Mouse (Mus musculus) ovary, postnatal 10 days (tissue): ENCODE measurements at regions not wholly inside any gene's neighbourhood (a gene's known extent, or its start where the extent isn't known, plus 50 kb on each side); places are given as distances from the start of the nearest gene placed in this dataset.
"Not testable (repeated sequence)": the region's sequence is repeated elsewhere in the genome, so short reads cannot be mapped to it uniquely, and the experiment has no call there.

Source experiments
- DNase-seq: peaks from one replicate; pipeline ENCODE4 v3.0.0; 2022; ENCODE audit warnings: low spot score

GRCm38 (mm10) chr1:161728546-161729206, 59.6 kb downstream of the Fasl start:
- DNase-seq = no peak

- not testable (repeated sequence) for DNase-seq
Observed at GRCm38 (mm10) chr1:161727357-161727756, 60.9 kb downstream of the Fasl start.

GRCm38 (mm10) chr1:161726098-161726497, 62.2 kb downstream of the Fasl start:
- not testable (repeated sequence) for DNase-seq

- DNase-seq = no peak
Observed at GRCm38 (mm10) chr1:161719876-161720275, 68.4 kb downstream of the Fasl start.

GRCm38 (mm10) chr1:161718254-161718653, 70.0 kb downstream of the Fasl start:
- no peak for DNase-seq

- no peak for DNase-seq
Observed at GRCm38 (mm10) chr1:161712918-161713317, 75.4 kb downstream of the Fasl start.

- DNase-seq = no peak
Observed at GRCm38 (mm10) chr1:161712283-161712682, 76.0 kb downstream of the Fasl start.

GRCm38 (mm10) chr1:161707049-161707448, 81.2 kb downstream of the Fasl start:
- no peak for DNase-seq

- no peak for DNase-seq
Observed at GRCm38 (mm10) chr1:161704961-161705360, 83.3 kb downstream of the Fasl start.

GRCm38 (mm10) chr1:161704527-161704926, 83.8 kb downstream of the Fasl start:
- no peak for DNase-seq

- no peak for DNase-seq
Observed at GRCm38 (mm10) chr1:161695886-161696285, 92.4 kb downstream of the Fasl start.

- DNase-seq = no peak
Observed at GRCm38 (mm10) chr1:161693768-161694160, 94.5 kb downstream of the Fasl start.

- no peak for DNase-seq
Observed at GRCm38 (mm10) chr1:161692836-161693767, 95.2 kb downstream of the Fasl start.

GRCm38 (mm10) chr1:161688946-161689345, 99.3 kb downstream of the Fasl start:
- no peak for DNase-seq

- peak; percentile 33 for DNase-seq
Observed at GRCm38 (mm10) chr1:161687548-161687947, 100.7 kb downstream of the Fasl start.

- DNase-seq = no peak
Observed at GRCm38 (mm10) chr1:161680558-161680957, 107.7 kb downstream of the Fasl start.

GRCm38 (mm10) chr1:161670937-161671336, 117.4 kb downstream of the Fasl start:
- DNase-seq = no peak

- no peak for DNase-seq
Observed at GRCm38 (mm10) chr1:161664321-161664720, 124.0 kb downstream of the Fasl start.

- no peak for DNase-seq
Observed at GRCm38 (mm10) chr1:161663351-161663750, 124.9 kb downstream of the Fasl start.

GRCm38 (mm10) chr1:161662241-161662640, 126.1 kb downstream of the Fasl start:
- no peak for DNase-seq

- DNase-seq = no peak
Observed at GRCm38 (mm10) chr1:161657511-161657910, 130.8 kb downstream of the Fasl start.

- DNase-seq = no peak
Observed at GRCm38 (mm10) chr1:161649387-161649786, 138.9 kb downstream of the Fasl start.

- DNase-seq = no peak
Observed at GRCm38 (mm10) chr1:161632098-161632497, 137.6 kb downstream of the Tnfsf18 start.
